Mouse (Mus musculus) layer of hippocampus, postnatal 14 days (tissue): ENCODE measurements around the gene Morn3. TPM values are rescaled to one million over a fixed set of nuclear protein-coding genes. Genes with fewer than 3 reads are reported as not detected.
A peak's percentile ranks its signal among the peaks of the same experiment; 100 is the strongest.
"Not testable (repeated sequence)": the region's sequence is repeated elsewhere in the genome, so short reads cannot be mapped to it uniquely, and the experiment has no call there.

Experiments
- DNase-seq, 2 experiments: peaks; one replicate each; pipeline ENCODE4 v3.0.0; 2021 to 2022; ENCODE audit warnings: low spot score in 2 of 2, mixed read lengths in 1 of 2
- long read RNA-seq, 2 experiments: library from polyadenylated mRNA; stranded (forward); transcript quantifications; one replicate each; pipeline ENCODE4 v2.0.0; 2021
- total RNA-seq, 2 experiments: library from RNA; stranded (reverse); gene quantifications; 2 replicates each; pipeline ENCODE4 v1.2.3; 2021

The Morn3 gene
- total RNA-seq = under 1 TPM; 0.62 to 0.79 TPM
- long read RNA-seq, experiment 1, partial matches to known transcripts = 0 of 1 reads
- long read RNA-seq, experiment 1, other reads (novel, unspliced or antisense) = 1 of 1 reads
- long read RNA-seq, experiment 2 = 0 reads

DNA sequence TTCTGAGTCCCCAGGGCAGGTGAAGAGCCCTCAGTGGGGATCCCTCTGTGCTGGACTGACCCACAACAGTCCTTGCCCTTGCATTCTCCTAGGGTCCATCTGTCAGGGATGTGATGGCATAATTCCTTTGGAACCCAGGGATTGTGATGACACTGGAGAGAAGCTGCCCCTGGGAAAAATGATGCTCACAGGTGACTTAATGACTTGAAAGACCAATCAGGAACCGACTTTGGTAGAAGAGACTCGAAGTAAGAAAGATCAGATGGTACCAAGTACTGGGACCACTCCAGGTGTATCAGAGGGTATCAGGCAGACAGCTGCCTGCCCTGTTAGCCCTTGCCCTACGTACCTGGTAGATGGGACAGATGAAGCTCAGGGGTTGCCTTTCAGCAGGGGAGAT is at the start of gene Morn3:
TSS of gene Morn3 (minus strand) at position 101 of the 400 bp plus-strand sequence.
- no peak for DNase-seq

- DNase-seq = no peak
Observed at GRCm38 (mm10) chr5:123096299-123096698, 49.5 kb upstream of the Morn3 start.

- DNase-seq = peak; percentile 26 to 48
Observed at GRCm38 (mm10) chr5:123094238-123094991, 47.6 kb upstream of the Morn3 start.

DNA sequence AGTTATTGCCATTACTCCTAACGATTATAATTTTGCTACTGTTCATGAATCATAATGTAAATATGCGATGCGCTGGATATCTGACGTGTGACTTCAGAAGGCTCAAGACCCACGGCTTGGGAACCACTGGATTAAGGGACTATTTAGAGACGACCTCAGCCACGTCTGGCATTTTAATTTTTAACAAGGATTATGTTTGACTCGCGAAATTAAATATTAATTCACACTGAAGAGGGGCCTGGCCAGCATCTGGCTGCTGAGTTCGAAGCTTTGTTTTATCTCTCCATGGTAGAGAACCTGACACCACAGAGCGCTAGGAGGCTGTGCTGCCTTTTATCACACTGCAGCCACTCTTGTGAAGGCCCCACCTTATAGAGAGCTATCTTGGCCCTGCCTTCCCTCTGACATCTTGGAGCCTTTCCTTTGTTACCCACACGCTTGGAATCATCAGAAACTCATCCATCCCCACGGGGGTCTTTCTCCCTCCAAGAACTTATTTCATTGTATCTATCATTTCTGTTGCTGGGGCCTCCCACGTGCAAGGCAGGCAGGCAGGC is 46.3 kb upstream of the Morn3 start:
- DNase-seq = no peak

- DNase-seq = no peak
Observed at GRCm38 (mm10) chr5:123090560-123091306, 43.9 kb upstream of the Morn3 start.

GRCm38 (mm10) chr5:123088784-123089183 is 42.0 kb upstream of the Morn3 start:
- no peak for DNase-seq

DNA sequence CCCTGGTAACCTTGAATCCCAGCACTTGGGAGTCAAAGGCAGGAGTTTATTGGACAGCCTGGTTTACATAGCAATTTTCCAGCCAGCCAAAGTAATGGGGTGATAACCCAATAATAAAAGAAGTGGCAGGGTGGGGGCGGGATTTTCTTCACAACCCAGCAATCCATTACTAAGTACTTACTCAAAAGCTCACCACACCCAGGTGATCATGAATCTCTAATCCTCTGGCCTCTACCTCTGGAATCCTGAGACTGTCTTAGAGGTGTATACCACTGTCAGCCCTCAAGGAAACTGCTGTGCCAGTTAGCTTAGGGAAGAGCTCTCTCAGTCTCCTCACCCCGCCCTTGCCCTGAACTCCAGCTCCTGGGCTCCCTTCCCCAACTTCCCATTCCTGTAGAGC is 39.7 kb upstream of the Morn3 start:
- DNase-seq = no peak

GRCm38 (mm10) chr5:123083340-123084050 is 36.7 kb upstream of the Morn3 start:
- no peak for DNase-seq

- no peak for DNase-seq
Observed at GRCm38 (mm10) chr5:123080510-123080909, 33.7 kb upstream of the Morn3 start.

DNA sequence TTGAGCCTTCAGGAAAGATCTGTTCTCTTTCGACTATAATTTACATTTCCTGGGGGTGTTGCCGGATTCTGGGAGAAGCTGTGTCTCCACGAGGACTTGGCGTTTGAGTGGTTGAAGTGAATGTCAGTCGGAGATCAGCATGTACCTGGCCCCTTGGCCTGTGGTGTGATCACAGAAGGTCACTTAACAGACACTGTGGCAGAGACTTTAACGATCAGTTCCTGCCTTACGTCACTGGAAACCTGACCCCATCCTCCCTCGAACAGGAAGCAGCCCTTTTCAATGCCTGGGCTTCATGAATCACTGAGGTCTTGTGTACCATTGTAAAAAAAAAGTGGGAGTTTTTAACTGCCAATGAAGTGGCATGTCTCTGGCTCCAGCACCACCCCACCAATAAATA is 33.2 kb upstream of the Morn3 start:
- no peak for DNase-seq

DNA sequence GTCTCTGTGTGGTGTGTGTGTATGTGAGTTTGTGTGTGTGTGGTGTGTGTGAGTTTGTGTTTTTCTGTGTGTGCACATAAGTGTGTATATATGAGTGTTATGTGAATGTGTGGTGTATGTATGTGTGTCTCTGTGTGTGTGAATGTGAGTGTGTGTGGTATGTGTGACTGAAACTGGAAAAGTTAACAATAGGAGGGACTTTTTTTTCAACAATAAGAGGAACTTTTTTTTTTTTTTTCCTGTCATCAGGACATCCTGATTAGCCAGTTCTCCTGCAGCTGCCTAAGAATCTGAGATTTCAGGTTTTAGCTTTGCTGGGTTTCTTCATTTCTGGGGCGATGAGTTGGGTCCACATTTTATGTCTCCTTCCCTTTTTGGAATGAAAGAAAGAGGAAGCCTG is 32.8 kb upstream of the Morn3 start:
- no peak for DNase-seq

- DNase-seq = peak in 1 of 2 experiments; percentile 25
Observed at GRCm38 (mm10) chr5:123076419-123077281, 29.8 kb upstream of the Morn3 start.

DNA sequence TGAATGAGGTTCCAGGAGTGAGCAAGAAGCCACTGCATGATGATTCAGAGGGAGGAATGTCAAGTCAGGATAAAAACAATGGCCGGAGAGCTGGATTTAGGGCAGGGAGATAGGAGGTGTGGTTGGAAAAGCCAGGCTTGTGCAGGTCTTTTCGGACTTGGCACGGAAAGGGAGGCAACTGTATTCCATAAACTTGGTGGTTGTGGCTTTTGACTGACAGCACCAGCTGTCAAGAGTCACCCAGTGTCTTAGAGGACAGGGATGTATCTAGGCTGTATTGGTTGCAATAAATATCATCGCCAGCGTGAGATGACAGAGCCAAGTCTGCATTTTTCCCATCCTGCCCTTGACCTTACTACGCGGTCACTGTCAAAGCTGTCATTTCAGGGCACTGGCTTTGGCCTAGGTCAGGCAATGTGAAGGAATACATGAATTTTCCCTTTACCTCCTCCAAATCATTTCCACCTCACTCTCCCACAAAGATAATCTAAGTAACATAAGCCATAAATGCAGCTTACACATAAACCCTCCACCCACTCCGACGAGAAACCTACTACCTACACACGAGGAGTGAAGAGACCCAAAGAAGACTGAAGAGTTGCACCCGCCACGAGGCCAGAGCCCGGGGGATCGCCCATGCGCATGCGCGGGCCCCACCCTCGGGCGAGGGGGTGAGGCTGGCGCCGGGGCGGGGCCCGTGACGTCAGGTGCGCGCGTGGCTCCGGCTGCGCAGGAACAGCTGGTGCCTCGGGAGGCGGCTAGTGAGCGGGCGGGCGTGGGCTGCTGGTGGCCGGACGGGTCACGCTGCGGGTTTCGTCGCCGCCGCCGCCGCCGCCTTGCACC is 29.0 kb upstream of the Morn3 start:
- DNase-seq = peak; percentile 84 to 92

GRCm38 (mm10) chr5:123068714-123069113 is 21.9 kb upstream of the Morn3 start:
- no peak for DNase-seq

DNA sequence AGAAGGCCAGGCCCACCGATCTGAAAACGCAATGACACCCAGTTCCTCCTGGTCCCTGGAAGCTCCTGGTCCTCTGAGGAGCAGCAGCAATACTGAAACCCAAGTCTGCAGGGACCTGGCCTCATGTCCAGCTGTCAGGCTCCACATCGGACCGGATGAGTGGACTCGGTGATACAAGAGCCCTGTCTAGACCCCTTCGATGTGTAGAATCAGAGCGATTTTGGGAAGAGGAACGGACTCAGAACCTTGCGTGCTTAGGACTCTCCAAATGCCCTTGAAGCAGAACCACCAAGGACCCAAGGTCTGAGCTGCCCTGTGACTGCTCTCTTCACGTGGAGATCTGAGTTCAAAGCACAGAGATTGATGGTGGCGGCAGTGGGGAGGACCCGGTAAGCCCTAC is 21.3 kb upstream of the Morn3 start, which contains the start of gene Tmem120b:
TSS of gene Tmem120b (plus strand) at position 301 of the 400 bp plus-strand sequence.
- no peak for DNase-seq

DNA sequence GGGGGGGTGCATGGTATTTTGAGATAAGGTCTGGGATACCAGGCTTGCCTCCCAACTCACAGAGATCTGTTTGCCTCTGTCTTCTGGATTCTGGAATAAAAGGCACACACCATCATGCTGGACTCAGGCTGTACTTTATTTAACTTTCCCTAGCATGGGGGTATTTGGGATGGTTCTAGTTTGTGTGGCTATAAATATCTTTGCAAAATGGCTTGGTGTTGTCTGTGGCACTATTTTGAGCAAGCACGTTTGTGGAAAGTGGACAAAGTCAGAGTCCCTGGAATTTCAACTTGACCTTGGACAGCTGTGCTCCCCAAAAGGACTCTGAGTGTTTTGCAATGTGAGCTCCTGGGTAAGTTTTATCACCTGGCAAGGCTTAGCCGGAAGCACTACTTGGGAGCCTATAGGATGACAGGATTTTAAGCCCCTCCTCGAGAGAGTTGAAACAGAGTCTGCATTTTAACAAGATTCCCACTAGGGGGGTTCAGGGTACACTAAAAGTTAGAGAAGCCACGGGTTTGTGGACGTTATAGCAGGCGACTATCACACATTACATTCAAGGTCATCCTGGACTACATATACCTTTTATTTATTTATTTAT is 20.7 kb upstream of the Morn3 start:
- no peak for DNase-seq

- peak; percentile 48 to 78 for DNase-seq
Observed at GRCm38 (mm10) chr5:123064207-123064606, 17.4 kb upstream of the Morn3 start.

GRCm38 (mm10) chr5:123063141-123063540 is 16.3 kb upstream of the Morn3 start:
- DNase-seq = no peak

DNA sequence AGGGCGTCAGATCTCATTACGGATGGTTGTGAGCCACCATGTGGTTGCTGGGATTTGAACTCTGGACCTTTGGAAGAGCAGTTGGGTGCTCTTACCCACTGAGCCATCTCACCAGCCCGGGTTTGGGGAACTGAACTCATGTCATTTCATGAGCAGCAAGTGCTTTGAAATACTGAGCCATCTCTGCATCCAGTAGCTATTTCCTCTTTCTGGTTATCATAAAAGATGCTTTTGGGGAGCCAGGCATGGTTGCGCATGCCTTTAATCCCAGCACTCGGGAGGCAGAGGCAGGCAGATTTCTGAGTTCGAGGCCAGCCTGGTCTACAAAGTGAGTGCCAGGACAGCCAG is 14.6 kb upstream of the Morn3 start:
- DNase-seq = not testable (repeated sequence)
